Mouse (Mus musculus) hindbrain, embryonic 16.5 days (tissue): ENCODE measurements around the gene Dscam. TPM values are rescaled to one million over a fixed set of nuclear protein-coding genes. Genes with fewer than 3 reads are reported as not detected.
A peak's percentile ranks its signal among the peaks of the same experiment; 100 is the strongest.

Source experiments
- ATAC-seq: fragments of 200-750 bp; cut with Nextera tagmentation; 2 replicates; pipeline ENCODE4 v1.8.0; 2017; ENCODE audit warnings: moderate TSS enrichment, moderate library complexity
- H3K27ac ChIP-seq: fragments of 300-500 bp; sonication (generic); 2 replicates; pipeline ENCODE4 v1.5.1; 2014; ENCODE audit warnings: low read depth, mild to moderate bottlenecking, control low read depth, low read length, moderate library complexity
- H3K27me3 ChIP-seq: fragments of 300-500 bp; sonication (generic); replicated peaks from 2 replicates; pipeline ENCODE4 v1.6.1; 2014; ENCODE audit warnings: low read length; ENCODE audit not compliant: control insufficient read depth, insufficient read depth
- H3K36me3 ChIP-seq: fragments of 300-500 bp; sonication (generic); 2 replicates; pipeline ENCODE4 v1.6.1; 2014; ENCODE audit warnings: mild to moderate bottlenecking, low read length, moderate library complexity, mixed read lengths; ENCODE audit not compliant: control insufficient read depth, insufficient read depth
- H3K4me1 ChIP-seq: fragments of 300-500 bp; sonication (generic); 2 replicates; pipeline ENCODE4 v1.6.1; 2014; ENCODE audit warnings: low read depth, low read length; ENCODE audit not compliant: control insufficient read depth, insufficient read depth
- H3K4me2 ChIP-seq: fragments of 300-500 bp; sonication (generic); 2 replicates; pipeline ENCODE4 v1.6.1; 2014; ENCODE audit warnings: mild to moderate bottlenecking, low read length, control low read depth, moderate library complexity
- H3K4me3 ChIP-seq: fragments of 300-500 bp; sonication (generic); 2 replicates; pipeline ENCODE4 v1.5.1; 2014; ENCODE audit warnings: mild to moderate bottlenecking, low read length, control low read depth, moderate library complexity
- H3K9ac ChIP-seq: fragments of 300-500 bp; sonication (generic); 2 replicates; pipeline ENCODE4 v1.6.1; 2014; ENCODE audit warnings: low read depth, mild to moderate bottlenecking, control low read depth, low read length, moderate library complexity
- H3K9me3 ChIP-seq: fragments of 300-500 bp; sonication (generic); 2 replicates; pipeline ENCODE4 v1.6.1; 2014; ENCODE audit warnings: mild to moderate bottlenecking, low read length, moderate library complexity; ENCODE audit not compliant: control insufficient read depth
- WGBS: fragments of 180-500 bp; shearing (Covaris S2); extraction: QIAGEN DNeasy Blood & Tissue Kit; methylation state at CpG from one replicate; pipeline ENCODE4 v1.1.7; 2014; 5-methylcytosine and 5-hydroxymethylcytosine counted together
- polyA plus RNA-seq: library from polyadenylated mRNA; unstranded; fragments of >200 nt; fragmentation: Nextera tagmentation; extraction: Ambion mirVana; gene quantifications from 2 replicates; pipeline ENCODE4 v1.2.1, GENCODE M21; 2015

Dscam gene
- 11.7 and 13.1 TPM in 2 replicates for polyA plus RNA-seq

DNA sequence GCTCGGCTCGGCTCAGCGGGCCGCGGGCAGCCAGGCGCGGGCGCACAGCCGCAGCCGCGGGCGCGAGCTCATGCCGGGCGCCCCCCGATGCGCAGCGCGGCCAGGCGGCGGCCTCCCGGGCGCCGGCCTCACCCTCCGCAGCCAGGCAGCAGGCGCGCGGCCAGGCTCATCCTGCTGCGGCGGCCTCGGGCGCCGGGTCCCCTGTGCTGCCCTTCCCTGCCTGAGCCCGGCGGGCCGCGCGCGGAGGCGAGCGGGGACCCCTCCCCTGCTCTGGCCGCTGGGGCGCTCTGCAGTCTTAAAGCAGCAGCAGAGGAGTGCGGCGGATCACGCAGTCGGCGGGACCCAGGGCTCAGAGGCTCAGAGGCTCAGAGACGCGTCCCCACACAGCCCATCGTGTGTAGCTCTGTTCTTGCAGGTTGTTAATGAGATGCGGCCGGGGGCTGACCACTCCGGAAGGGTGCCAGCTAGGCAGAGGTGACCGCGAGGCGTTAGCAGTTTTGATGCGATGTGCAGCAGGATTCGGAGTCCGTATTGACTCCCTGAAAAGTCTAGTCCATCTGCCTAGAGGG lies at the start of gene Dscam:
TSS of gene Dscam (minus strand) at position 240 of the 569 bp plus-strand sequence.
- 0% methylated on average over 38 of the region's 60 CpGs for WGBS
- Histone ChIP-seq H3K4me1 (peaks cover 11% of the 10 kb centered on the region), H3K27me3 (no peaks in the 10 kb centered on the region), H3K9me3 (no peaks in the 10 kb centered on the region), H3K4me3 (peak within 1 kb of the TSS; percentile 74), H3K4me2 (peak within 1 kb of the TSS; percentile 61), H3K9ac (peak within 1 kb of the TSS; percentile 79), H3K36me3 (no peaks in the 10 kb centered on the region), H3K27ac (peak within 1 kb of the TSS; percentile 97)
- peak; percentile 63 for ATAC-seq

GRCm38 (mm10) chr16:97219381-97219780 lies 48.8 kb upstream of the Dscam start:
- no peaks in the 10 kb centered on the region for H3K27me3 ChIP-seq
- no peaks in the 10 kb centered on the region for H3K4me1 ChIP-seq
- peaks cover 5% of the 10 kb centered on the region; the same call in 1 of the 2 replicates for H3K9me3 ChIP-seq
- no peak overlapping the region for H3K27ac ChIP-seq
- H3K4me2 ChIP-seq: no peak overlapping the region
- H3K9ac ChIP-seq: no peak overlapping the region
- no peak for ATAC-seq
- H3K4me3 ChIP-seq: no peak overlapping the region
- no peaks in the 10 kb centered on the region for H3K36me3 ChIP-seq
- 50% methylated on average over 2 of the region's 2 CpGs for WGBS

DNA sequence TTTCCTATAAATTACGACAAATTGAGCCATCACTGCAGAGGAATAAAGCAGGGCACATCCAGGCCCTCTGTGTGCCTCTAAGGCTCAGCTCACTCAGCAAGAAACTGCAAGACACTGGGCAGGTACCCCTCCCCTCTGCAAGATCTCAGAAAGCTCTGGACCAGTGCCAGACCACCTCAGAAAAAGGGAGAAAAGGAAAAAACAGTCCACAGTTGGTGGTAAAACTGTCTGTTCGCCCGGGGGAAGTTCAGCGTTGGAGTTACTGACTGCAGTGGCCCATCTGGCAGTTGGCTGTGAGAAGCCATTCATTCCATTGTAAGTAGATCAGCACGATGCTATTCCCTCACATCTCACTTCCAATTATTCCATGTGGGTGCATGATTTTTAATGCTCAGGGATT lies 39.4 kb upstream of the Dscam start:
- no peak overlapping the region for H3K4me2 ChIP-seq
- no peaks in the 10 kb centered on the region for H3K36me3 ChIP-seq
- H3K4me3 ChIP-seq: no peak overlapping the region
- H3K27ac ChIP-seq: no peak overlapping the region
- peaks cover 9% of the 10 kb centered on the region for H3K4me1 ChIP-seq
- H3K9me3 ChIP-seq: peaks cover 4% of the 10 kb centered on the region; the same call in 1 of the 2 replicates
- WGBS: 32% methylated on average over 5 of the region's 5 CpGs
- no peaks in the 10 kb centered on the region for H3K27me3 ChIP-seq
- peak; percentile 56; the same call in 1 of the 2 replicates for ATAC-seq
- H3K9ac ChIP-seq: no peak overlapping the region

- no peak for ATAC-seq
- peaks cover 9% of the 10 kb centered on the region for H3K4me1 ChIP-seq
- no peaks in the 10 kb centered on the region for H3K9me3 ChIP-seq
- no peaks in the 10 kb centered on the region for H3K27me3 ChIP-seq
- no peak overlapping the region for H3K4me2 ChIP-seq
- no peak overlapping the region for H3K4me3 ChIP-seq
- H3K27ac ChIP-seq: no peak overlapping the region
- WGBS: 88% methylated on average over 2 of the region's 2 CpGs
- H3K36me3 ChIP-seq: no peaks in the 10 kb centered on the region
- no peak overlapping the region for H3K9ac ChIP-seq
These were observed 37.7 kb upstream of the Dscam start for GRCm38 (mm10) chr16:97208276-97208675.

GRCm38 (mm10) chr16:97204090-97204489 lies 33.5 kb upstream of the Dscam start:
- Histone ChIP-seq H3K4me1 (no peaks in the 10 kb centered on the region), H3K9ac (no peak overlapping the region), H3K36me3 (no peaks in the 10 kb centered on the region), H3K9me3 (no peaks in the 10 kb centered on the region), H3K27me3 (no peaks in the 10 kb centered on the region), H3K4me3 (no peak overlapping the region), H3K27ac (no peak overlapping the region), H3K4me2 (no peak overlapping the region)
- no peak for ATAC-seq
- WGBS: 92% methylated on average over 2 of the region's 2 CpGs

DNA sequence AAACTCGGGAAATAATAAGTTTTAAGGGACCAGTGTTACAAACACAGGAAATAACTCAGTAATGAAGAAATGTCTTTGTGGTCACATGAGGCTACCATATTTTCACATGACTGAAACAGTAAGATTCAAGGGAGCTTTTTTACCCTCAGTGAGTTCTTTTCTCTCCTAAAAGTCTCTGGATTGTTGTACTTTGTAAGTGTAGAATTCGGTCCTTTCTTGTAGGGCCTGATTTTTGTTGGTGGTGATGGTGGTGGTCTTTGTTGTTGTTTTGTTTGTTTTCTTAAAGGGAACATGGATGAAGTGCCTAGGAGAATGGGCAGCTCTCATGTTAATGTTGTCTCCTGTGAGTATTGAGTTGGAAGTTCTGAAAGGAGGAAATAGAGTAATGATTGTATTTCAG lies 33.0 kb upstream of the Dscam start:
- Histone ChIP-seq H3K4me2 (no peak overlapping the region), H3K27me3 (no peaks in the 10 kb centered on the region), H3K27ac (no peak overlapping the region), H3K9ac (no peak overlapping the region), H3K9me3 (no peaks in the 10 kb centered on the region), H3K4me1 (no peaks in the 10 kb centered on the region), H3K36me3 (no peaks in the 10 kb centered on the region), H3K4me3 (no peak overlapping the region)
- WGBS: 94% methylated on average over 2 of the region's 2 CpGs
- ATAC-seq: no peak

GRCm38 (mm10) chr16:97194630-97195029 lies 24.1 kb upstream of the Dscam start:
- no peaks in the 10 kb centered on the region for H3K27me3 ChIP-seq
- no peak for ATAC-seq
- H3K4me3 ChIP-seq: no peak overlapping the region
- no peaks in the 10 kb centered on the region for H3K9me3 ChIP-seq
- no peak overlapping the region for H3K9ac ChIP-seq
- H3K36me3 ChIP-seq: no peaks in the 10 kb centered on the region
- no peak overlapping the region for H3K27ac ChIP-seq
- WGBS: 78% methylated on average over 2 of the region's 2 CpGs
- H3K4me1 ChIP-seq: no peaks in the 10 kb centered on the region
- H3K4me2 ChIP-seq: no peak overlapping the region

- Histone ChIP-seq H3K4me3 (no peak overlapping the region), H3K4me2 (no peak overlapping the region), H3K27me3 (no peaks in the 10 kb centered on the region), H3K27ac (no peak overlapping the region), H3K4me1 (no peaks in the 10 kb centered on the region), H3K9me3 (no peaks in the 10 kb centered on the region), H3K9ac (no peak overlapping the region), H3K36me3 (no peaks in the 10 kb centered on the region)
- 88% methylated on average over 1 of the region's 1 CpGs for WGBS
- no peak for ATAC-seq
These were observed 23.6 kb upstream of the Dscam start for GRCm38 (mm10) chr16:97194179-97194578.

DNA sequence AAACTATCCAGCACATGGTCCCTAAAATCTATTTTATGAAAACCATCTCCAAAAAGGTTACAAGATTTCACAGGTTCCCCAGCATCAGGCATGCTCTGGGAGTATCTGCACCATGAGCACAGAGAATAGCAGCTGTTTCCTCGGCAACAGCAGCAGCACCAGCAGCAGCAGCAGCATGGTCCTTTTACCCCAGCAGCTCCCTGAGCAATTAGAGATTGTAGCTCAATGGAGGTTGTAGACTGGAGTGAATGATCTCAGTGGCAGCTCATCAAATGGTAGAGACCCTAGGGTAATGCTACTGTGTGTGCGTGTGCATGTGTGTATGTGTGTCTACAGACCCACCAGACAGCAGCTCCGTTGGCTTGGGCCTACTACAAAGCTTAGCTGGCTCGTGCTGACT lies 21.7 kb upstream of the Dscam start:
- H3K4me3 ChIP-seq: no peak overlapping the region
- H3K4me1 ChIP-seq: no peaks in the 10 kb centered on the region
- ATAC-seq: no peak
- H3K9me3 ChIP-seq: no peaks in the 10 kb centered on the region
- H3K36me3 ChIP-seq: no peaks in the 10 kb centered on the region
- 61% methylated on average over 4 of the region's 4 CpGs for WGBS
- no peak overlapping the region for H3K27ac ChIP-seq
- H3K27me3 ChIP-seq: no peaks in the 10 kb centered on the region
- H3K4me2 ChIP-seq: no peak overlapping the region
- no peak overlapping the region for H3K9ac ChIP-seq
